36 mouse cellular contexts compared by ENCODE assay signal in genomic region chr5:113681219-113681618, GRCm38 (mm10). TPM values are rescaled to one million over a fixed set of nuclear protein-coding genes. Genes with fewer than 3 reads are reported as not detected.
A peak's percentile ranks its signal among the peaks of the same experiment; 100 is the strongest.
DNase-seq lines count a peak whose midpoint lies in the region; ATAC-seq and TF ChIP-seq lines count a peak whose summit lies in the region.
"Had no signal": no experiment of that assay in that cellular context is flagged by ENCODE, and none has a peak within 500 bp of the region (broad histone marks: within the 10 kb centered on the region; RNA-seq: fewer than 3 reads in every experiment).

No protein-coding gene starts in this region.

- TF ChIP-seq CTCF in cerebellum, adult 2 months (IDR thresholded peaks at IDR 0.05; ENCODE audit: borderline replicate concordance, insufficient read depth, low read depth, low read length): no peak
- no peak for TF ChIP-seq CTCF in ES-Bruce4 (IDR thresholded peaks at IDR 0.05; ENCODE audit: low read depth, low read length)

- DNase-seq in cerebellum, adult 2 months: no peak
- DNase-seq in cerebellum, postnatal 14 days: no peak
- DNase-seq in hindbrain, embryonic 10.5 days (ENCODE audit: low spot score): peak; percentile 16
- DNase-seq in hindbrain, embryonic 14.5 days (ENCODE audit: low spot score): no peak
- peak; percentile 63 for DNase-seq in cerebellum, adult 9-11 months
- no peak for DNase-seq in gastrocnemius, postnatal 4 days (ENCODE audit: low spot score in 2 of 2)
- DNase-seq in heart, embryonic 10.5 days (ENCODE audit: low spot score): no peak
- DNase-seq: adrenal gland, postnatal 10 days; adrenal gland, postnatal 36 days; embryo, embryonic 11 days; forebrain, postnatal 0 days; gastrocnemius, adult 2 months; gastrocnemius, postnatal 14 days; heart, adult 18-20 months; heart, postnatal 14 days; heart, postnatal 4 days; kidney, adult 2 months had no signal

- 60% methylated on average over 14 of the region's 14 CpGs for WGBS in cerebellum, adult 2 months
- WGBS in hindbrain, embryonic 10.5 days: 77% methylated on average over 14 of the region's 14 CpGs
- 67% methylated on average over 14 of the region's 14 CpGs for WGBS in hindbrain, embryonic 14.5 days
- WGBS in heart, embryonic 10.5 days: 77% methylated on average over 14 of the region's 14 CpGs

- no peak for ATAC-seq in hindbrain, embryonic 14.5 days (ENCODE audit: low FRiP score)
- ATAC-seq: CD4-positive, CD25-positive, alpha-beta regulatory T cell, adult 4 months; forebrain, embryonic 14.5 days; forebrain, postnatal 0 days; intestine, postnatal 0 days; Patski had no signal

- peak overlapping the region; percentile 99 for H3K27ac ChIP-seq in cerebellum, adult 2 months (ENCODE audit: insufficient read depth, low read length)
- 0 out of 2 replicates have a peak overlapping the region, but pooled peaks have one; percentile 30 for H3K27ac ChIP-seq in hindbrain, embryonic 10.5 days
- no peak overlapping the region for H3K27ac ChIP-seq in hindbrain, embryonic 14.5 days
- H3K27ac ChIP-seq in ES-Bruce4 (ENCODE audit: insufficient read depth, low read length): no peak overlapping the region
- no peak overlapping the region for H3K27ac ChIP-seq in heart, embryonic 10.5 days
- H3K27ac ChIP-seq: embryonic facial prominence, embryonic 10.5 days; embryonic facial prominence, embryonic 13.5 days; gastrocnemius, adult 2 months; heart, embryonic 13.5 days; hindbrain, embryonic 15.5 days; kidney, embryonic 15.5 days had no signal

- H3K27me3 ChIP-seq in cerebellum, adult 2 months (ENCODE audit: control insufficient read depth, insufficient read depth, low read length): no peaks in the 10 kb centered on the region
- no peaks in the 10 kb centered on the region for H3K27me3 ChIP-seq in hindbrain, embryonic 10.5 days (ENCODE audit: insufficient read depth, poor library complexity, severe bottlenecking)
- H3K27me3 ChIP-seq in hindbrain, embryonic 14.5 days (ENCODE audit: control insufficient read depth, insufficient read depth, low read length): no peaks in the 10 kb centered on the region
- H3K27me3 ChIP-seq in ES-Bruce4 (ENCODE audit: control insufficient read depth, insufficient read depth, low read length, poor library complexity, severe bottlenecking): no peaks in the 10 kb centered on the region
- H3K27me3 ChIP-seq in heart, embryonic 10.5 days (ENCODE audit: insufficient read depth, poor library complexity, severe bottlenecking): no peaks in the 10 kb centered on the region
- H3K27me3 ChIP-seq: embryonic facial prominence, embryonic 13.5 days; heart, embryonic 13.5 days; hindbrain, embryonic 15.5 days; kidney, embryonic 15.5 days; Patski had no signal

- TF ChIP-seq POLR2A in cerebellum, adult 2 months (IDR thresholded peaks at IDR 0.05; ENCODE audit: borderline replicate concordance, insufficient read depth, low read length): no peak
- no peak for TF ChIP-seq POLR2A in ES-Bruce4 (IDR thresholded peaks at IDR 0.05; ENCODE audit: insufficient read depth, low read length)

- 0 out of 2 replicates have a peak, but pooled peaks cover 3% of the 10 kb centered on the region for H3K9me3 ChIP-seq in hindbrain, embryonic 10.5 days
- H3K9me3 ChIP-seq in hindbrain, embryonic 14.5 days (ENCODE audit: control insufficient read depth, low read length): no peaks in the 10 kb centered on the region; the same call in 1 of the 2 replicates
- no peaks in the 10 kb centered on the region for H3K9me3 ChIP-seq in ES-Bruce4 (replicated peaks; ENCODE audit: control insufficient read depth, insufficient read depth, low read length, poor library complexity, severe bottlenecking)
- H3K9me3 ChIP-seq in heart, embryonic 10.5 days: no peaks in the 10 kb centered on the region
- H3K9me3 ChIP-seq: embryonic facial prominence, embryonic 13.5 days; hindbrain, embryonic 15.5 days; kidney, embryonic 15.5 days had no signal

- no peak for TF ChIP-seq EP300 in ES-Bruce4 (IDR thresholded peaks at IDR 0.05; ENCODE audit: insufficient read depth, low read depth, low read length)

- peaks cover 57% of the 10 kb centered on the region for H3K4me1 ChIP-seq in cerebellum, adult 2 months (ENCODE audit: control insufficient read depth, insufficient read depth, low read length)
- H3K4me1 ChIP-seq in hindbrain, embryonic 10.5 days (replicated peaks): peaks cover 17% of the 10 kb centered on the region
- no peaks in the 10 kb centered on the region for H3K4me1 ChIP-seq in hindbrain, embryonic 14.5 days (replicated peaks; ENCODE audit: control insufficient read depth, insufficient read depth, low read length)
- H3K4me1 ChIP-seq in ES-Bruce4 (ENCODE audit: control insufficient read depth, insufficient read depth, low read length): peaks cover 6% of the 10 kb centered on the region
- no peaks in the 10 kb centered on the region for H3K4me1 ChIP-seq in heart, embryonic 10.5 days
- H3K4me1 ChIP-seq: heart, embryonic 13.5 days; kidney, embryonic 15.5 days had no signal

- no peak overlapping the region for H3K4me2 ChIP-seq in hindbrain, embryonic 14.5 days (replicated peaks)
- H3K4me2 ChIP-seq: embryonic facial prominence, embryonic 13.5 days; heart, embryonic 13.5 days; hindbrain, embryonic 15.5 days; kidney, embryonic 15.5 days had no signal

- H3K36me3 ChIP-seq in hindbrain, embryonic 10.5 days: no peaks in the 10 kb centered on the region
- no peaks in the 10 kb centered on the region for H3K36me3 ChIP-seq in hindbrain, embryonic 14.5 days (replicated peaks; ENCODE audit: control insufficient read depth, insufficient read depth)
- H3K36me3 ChIP-seq in ES-Bruce4 (ENCODE audit: control insufficient read depth, insufficient read depth, low read length, poor library complexity, severe bottlenecking): no peaks in the 10 kb centered on the region
- no peaks in the 10 kb centered on the region for H3K36me3 ChIP-seq in heart, embryonic 10.5 days
- H3K36me3 ChIP-seq: embryonic facial prominence, embryonic 10.5 days; embryonic facial prominence, embryonic 13.5 days; G1E; heart, embryonic 13.5 days; hindbrain, embryonic 15.5 days; kidney, embryonic 15.5 days had no signal

- H3K4me3 ChIP-seq in cerebellum, adult 2 months (replicated peaks; ENCODE audit: insufficient read depth, low read depth, low read length): no peak overlapping the region
- no peak overlapping the region for H3K4me3 ChIP-seq in hindbrain, embryonic 10.5 days
- no peak overlapping the region for H3K4me3 ChIP-seq in hindbrain, embryonic 14.5 days (replicated peaks; ENCODE audit: low read length)
- peak overlapping the region; percentile 14; the same call in 1 of the 2 replicates for H3K4me3 ChIP-seq in ES-Bruce4 (ENCODE audit: low read depth, low read length)
- no peak overlapping the region for H3K4me3 ChIP-seq in heart, embryonic 10.5 days
- H3K4me3 ChIP-seq: embryonic facial prominence, embryonic 10.5 days; embryonic facial prominence, embryonic 13.5 days; erythroblast, embryonic 14.5 days; gastrocnemius, adult 2 months; heart, embryonic 13.5 days; hindbrain, embryonic 15.5 days; kidney, embryonic 15.5 days had no signal

- no peak overlapping the region for H3K9ac ChIP-seq in hindbrain, embryonic 14.5 days
- no peak overlapping the region for H3K9ac ChIP-seq in ES-Bruce4 (ENCODE audit: low read depth, poor library complexity, severe bottlenecking)
- H3K9ac ChIP-seq: embryonic facial prominence, embryonic 13.5 days; forebrain, postnatal 0 days; heart, embryonic 13.5 days; hindbrain, embryonic 15.5 days; kidney, embryonic 15.5 days had no signal

RNA-seq across cellular contexts. Expression of gene Cmklr1, which starts 31.0 kb away (rescaled TPM):
- polyA plus RNA-seq in cerebellum, adult 2 months (2012; rRNA removed): 2.2 and 3.0 TPM in 2 replicates
- polyA plus RNA-seq in hindbrain, embryonic 10.5 days (2016; fragmentation: Nextera tagmentation; extraction: Ambion mirVana): 0.78 and 1.1 TPM in 2 replicates
- polyA plus RNA-seq in hindbrain, embryonic 14.5 days (2014; fragmentation: Nextera tagmentation; extraction: Ambion mirVana): 1.7 and 2.7 TPM in 2 replicates
- 1.8 and 2.1 TPM in 2 replicates for polyA plus RNA-seq in ES-Bruce4 (2011; ENCODE audit: insufficient read depth, insufficient read length, low read depth, missing spikeins)
- total RNA-seq in gastrocnemius, postnatal 4 days (2021): 10 to 100 TPM; 16.1 to 16.7 TPM
- 1.3 and 3.3 TPM in 2 replicates for polyA plus RNA-seq in heart, embryonic 10.5 days (2016; fragmentation: Nextera tagmentation; extraction: Ambion mirVana)
- polyA plus RNA-seq: CD4-positive, CD25-positive, alpha-beta regulatory T cell, adult 4 months; erythroblast, embryonic 14.5 days; G1E; Patski had no signal

RNA-seq across cellular contexts. Expression of gene 1700069L16Rik, which starts 43.4 kb away (rescaled TPM):
- polyA plus RNA-seq in cerebellum, adult 2 months (2012; rRNA removed): 0.29 and 0.39 TPM in 2 replicates
- not detected in 2 replicates for polyA plus RNA-seq in hindbrain, embryonic 10.5 days (2016; fragmentation: Nextera tagmentation; extraction: Ambion mirVana)
- not detected in 2 replicates for polyA plus RNA-seq in hindbrain, embryonic 14.5 days (2014; fragmentation: Nextera tagmentation; extraction: Ambion mirVana)
- not detected in 2 replicates for polyA plus RNA-seq in ES-Bruce4 (2011; ENCODE audit: insufficient read depth, insufficient read length, low read depth, missing spikeins)
- not detected for total RNA-seq in gastrocnemius, postnatal 4 days (2021)
- not detected in 2 replicates for polyA plus RNA-seq in heart, embryonic 10.5 days (2016; fragmentation: Nextera tagmentation; extraction: Ambion mirVana)
- total RNA-seq: adrenal gland, adult 18-20 months; adrenal gland, postnatal 10 days; adrenal gland, postnatal 36 days; forebrain, postnatal 0 days; G1E; gastrocnemius, adult 2 months; gastrocnemius, postnatal 14 days; heart, adult 18-20 months; heart, postnatal 14 days; heart, postnatal 4 days had no signal
- polyA plus RNA-seq: C2C12; CD4-positive, CD25-positive, alpha-beta regulatory T cell, adult 4 months; cortical plate, adult 2 months; embryonic facial prominence, embryonic 10.5 days; embryonic facial prominence, embryonic 13.5 days; erythroblast, embryonic 14.5 days; forebrain, embryonic 14.5 days; forebrain, postnatal 0 days; frontal cortex, adult 2 months; G1E; gonadal fat pad, adult 2 months; heart, embryonic 13.5 days; heart, embryonic 16.5 days; hindbrain, embryonic 15.5 days; intestine, embryonic 14.5 days; intestine, postnatal 0 days; kidney, adult 2 months; kidney, embryonic 15.5 days; Patski had no signal

RNA-seq across cellular contexts. Expression of gene Ficd, which starts 54.4 kb away (rescaled TPM):
- polyA plus RNA-seq in cerebellum, adult 2 months (2012; rRNA removed): 15.3 and 16.1 TPM in 2 replicates
- 5.3 and 5.6 TPM in 2 replicates for polyA plus RNA-seq in hindbrain, embryonic 10.5 days (2016; fragmentation: Nextera tagmentation; extraction: Ambion mirVana)
- 7.0 and 7.5 TPM in 2 replicates for polyA plus RNA-seq in hindbrain, embryonic 14.5 days (2014; fragmentation: Nextera tagmentation; extraction: Ambion mirVana)
- 2.8 and 3.4 TPM in 2 replicates for polyA plus RNA-seq in ES-Bruce4 (2011; ENCODE audit: insufficient read depth, insufficient read length, low read depth, missing spikeins)
- 1 to 10 TPM; 5.5 to 5.7 TPM for total RNA-seq in gastrocnemius, postnatal 4 days (2021)
- 5.3 and 6.4 TPM in 2 replicates for polyA plus RNA-seq in heart, embryonic 10.5 days (2016; fragmentation: Nextera tagmentation; extraction: Ambion mirVana)

Comparison
In these comparisons a context has a peak if more than half of its experiments do, and no peak if none do; other contexts are left out.
1. DNase-seq: peak in hindbrain, embryonic 10.5 days (single experiment) and cerebellum, adult 9-11 months (single experiment); none in cerebellum, adult 2 months (0 of 2), cerebellum, postnatal 14 days (0 of 2), hindbrain, embryonic 14.5 days (single experiment), gastrocnemius, postnatal 4 days (0 of 2) and heart, embryonic 10.5 days (single experiment).
2. H3K27ac ChIP-seq: peak in cerebellum, adult 2 months (single experiment) and hindbrain, embryonic 10.5 days (single experiment); none in hindbrain, embryonic 14.5 days (single experiment), ES-Bruce4 (single experiment) and heart, embryonic 10.5 days (single experiment).